21 mouse cellular contexts compared by ENCODE assay signal in genomic region chr11:32590205-32590604, GRCm38 (mm10). TPM values are rescaled to one million over a fixed set of nuclear protein-coding genes. Genes with fewer than 3 reads are reported as not detected.
"Had no signal": no experiment of that assay in that cellular context is flagged by ENCODE, and none has a peak within 500 bp of the region (broad histone marks: within the 10 kb centered on the region; RNA-seq: fewer than 3 reads in every experiment).

No protein-coding gene starts in this region.

- H3K27ac ChIP-seq: midbrain, embryonic 10.5 days; midbrain, embryonic 12.5 days; neural tube, embryonic 13.5 days; neural tube, embryonic 15.5 days had no signal

- H3K27me3 ChIP-seq: midbrain, embryonic 12.5 days; neural tube, embryonic 13.5 days; neural tube, embryonic 15.5 days had no signal

- DNase-seq: lung, adult 18-20 months; lung, embryonic 14.5 days; lung, postnatal 10 days; lung, postnatal 4 days; midbrain, embryonic 14.5 days; retina, postnatal 1 day; right cerebral cortex, adult 18-20 months; right cerebral cortex, postnatal 25 days; right cerebral cortex, postnatal 4 days; spleen, adult 18-20 months; thymus, adult 18-20 months; thymus, postnatal 14 days; thymus, postnatal 36 days had no signal

- H3K4me1 ChIP-seq: midbrain, embryonic 12.5 days had no signal

- H3K4me3 ChIP-seq: midbrain, embryonic 10.5 days; midbrain, embryonic 12.5 days; myocyte; neural tube, embryonic 13.5 days; neural tube, embryonic 15.5 days had no signal

RNA-seq across cellular contexts. Expression of gene Efcab9, which starts 58.3 kb away (rescaled TPM):
- total RNA-seq: megakaryocyte-erythroid progenitor cell, adult 5-6 weeks had no signal
- polyA plus RNA-seq: midbrain, embryonic 14.5 days; midbrain, embryonic 16.5 days; neural tube, embryonic 15.5 days; small intestine, adult 2 months had no signal
